Mouse (Mus musculus): ENCODE measurements around the gene Lrp8. TPM values are rescaled to one million over a fixed set of nuclear protein-coding genes. Genes with fewer than 3 reads are reported as not detected.

The Lrp8 gene
- polyA plus RNA-seq, 1 experiment from 2014 or later, result 3.4 TPM

- no peaks in the 10 kb centered on the region for H3K9me3 ChIP-seq
- H3K9ac ChIP-seq, result no peak overlapping the region
- no peak overlapping the region for H3K4me3 ChIP-seq (replicated peaks)
- no peak overlapping the region for H3K4me2 ChIP-seq (replicated peaks)
- 75% methylated on average over 11 of the region's 11 CpGs for WGBS
- no peaks in the 10 kb centered on the region for H3K4me1 ChIP-seq (replicated peaks)
- no peak overlapping the region for H3K27ac ChIP-seq
- H3K36me3 ChIP-seq, result no peaks in the 10 kb centered on the region
- H3K27me3 ChIP-seq (replicated peaks), result no peaks in the 10 kb centered on the region
- no peak for ATAC-seq
Observed at GRCm38 (mm10) chr4:107856958-107857686, 55.1 kb downstream of the Lrp8 start.

GRCm38 (mm10) chr4:107858995-107859394, 56.9 kb downstream of the Lrp8 start:
- H3K9me3 ChIP-seq, result no peaks in the 10 kb centered on the region
- ATAC-seq, result no peak

GRCm38 (mm10) chr4:107864866-107865265, 62.8 kb downstream of the Lrp8 start:
- Histone ChIP-seq H3K9me3 (no peaks in the 10 kb centered on the region), H3K4me1 (replicated peaks) (no peaks in the 10 kb centered on the region), H3K9ac (no peak overlapping the region), H3K4me3 (replicated peaks) (no peak overlapping the region), H3K27ac (no peak overlapping the region), H3K27me3 (replicated peaks) (no peaks in the 10 kb centered on the region), H3K4me2 (replicated peaks) (no peak overlapping the region), H3K36me3 (no peaks in the 10 kb centered on the region)
- WGBS, result 87% methylated on average over 4 of the region's 4 CpGs
- ATAC-seq, result no peak

More at GRCm38 (mm10) chr4:107858995-107859394, 56.9 kb downstream of the Lrp8 start:
- no peaks in the 10 kb centered on the region for H3K4me1 ChIP-seq (replicated peaks)
- H3K4me2 ChIP-seq (replicated peaks), result no peak overlapping the region
- WGBS, result 91% methylated on average over 7 of the region's 7 CpGs
- H3K9ac ChIP-seq, result no peak overlapping the region
- H3K27me3 ChIP-seq (replicated peaks), result no peaks in the 10 kb centered on the region
- no peak overlapping the region for H3K4me3 ChIP-seq (replicated peaks)
- no peak overlapping the region for H3K27ac ChIP-seq
- H3K36me3 ChIP-seq, result no peaks in the 10 kb centered on the region

- 2% methylated on average over 48 of the region's 48 CpGs for WGBS
- peak; percentile 97 for ATAC-seq
- no peaks in the 10 kb centered on the region for H3K27me3 ChIP-seq (replicated peaks)
- H3K4me2 ChIP-seq (replicated peaks), result peak within 1 kb of the TSS; percentile 76
- peak within 1 kb of the TSS; percentile 82 for H3K4me3 ChIP-seq (replicated peaks)
- peaks cover 6% of the 10 kb centered on the region; the same call in 1 of the 2 replicates for H3K4me1 ChIP-seq (replicated peaks)
- no peaks in the 10 kb centered on the region for H3K9me3 ChIP-seq
- H3K27ac ChIP-seq, result peak within 1 kb of the TSS; percentile 68; the same call in 1 of the 2 replicates
- peak within 1 kb of the TSS; percentile 85 for H3K9ac ChIP-seq
- H3K36me3 ChIP-seq, result peaks cover 18% of the 10 kb centered on the region
Observed at GRCm38 (mm10) chr4:107879254-107880050, 77.4 kb downstream of the Lrp8 start, which contains the start of gene Magoh. Magoh (plus strand) TSS chr4:107879755.

- no peaks in the 10 kb centered on the region for H3K27me3 ChIP-seq (replicated peaks)
- H3K4me2 ChIP-seq (replicated peaks), result no peak overlapping the region
- H3K9me3 ChIP-seq, result no peaks in the 10 kb centered on the region
- no peak overlapping the region for H3K9ac ChIP-seq
- ATAC-seq, result no peak
- H3K27ac ChIP-seq, result no peak overlapping the region
- peaks cover 31% of the 10 kb centered on the region for H3K36me3 ChIP-seq
- no peak overlapping the region for H3K4me3 ChIP-seq (replicated peaks)
- WGBS, result 88% methylated on average over 1 of the region's 1 CpGs
- H3K4me1 ChIP-seq (replicated peaks), result peaks cover 6% of the 10 kb centered on the region; the same call in 1 of the 2 replicates
Observed at GRCm38 (mm10) chr4:107881631-107882030, 79.6 kb downstream of the Lrp8 start.

- no peak overlapping the region for H3K4me2 ChIP-seq (replicated peaks)
- WGBS, result 78% methylated on average over 7 of the region's 7 CpGs
- no peak for ATAC-seq
- H3K27me3 ChIP-seq (replicated peaks), result no peaks in the 10 kb centered on the region
- H3K9me3 ChIP-seq, result no peaks in the 10 kb centered on the region
- peaks cover 13% of the 10 kb centered on the region; the same call in 1 of the 2 replicates for H3K4me1 ChIP-seq (replicated peaks)
- no peak overlapping the region for H3K4me3 ChIP-seq (replicated peaks)
- no peak overlapping the region for H3K27ac ChIP-seq
- peaks cover 32% of the 10 kb centered on the region for H3K36me3 ChIP-seq
- H3K9ac ChIP-seq, result no peak overlapping the region
Observed at GRCm38 (mm10) chr4:107886371-107886770, 84.3 kb downstream of the Lrp8 start.

GRCm38 (mm10) chr4:107889385-107889730, 87.3 kb downstream of the Lrp8 start:
- H3K4me3 ChIP-seq (replicated peaks), result peak overlapping the region; percentile 68
- peak overlapping the region; percentile 63 for H3K9ac ChIP-seq
- peak overlapping the region; percentile 86 for H3K4me2 ChIP-seq (replicated peaks)
- peaks cover 27% of the 10 kb centered on the region for H3K36me3 ChIP-seq
- no peaks in the 10 kb centered on the region for H3K27me3 ChIP-seq (replicated peaks)
- peaks cover 13% of the 10 kb centered on the region; the same call in 1 of the 2 replicates for H3K4me1 ChIP-seq (replicated peaks)
- H3K27ac ChIP-seq, result peak overlapping the region; percentile 92
- ATAC-seq, result peak; percentile 49
- WGBS, result 1% methylated on average over 12 of the region's 12 CpGs
- no peaks in the 10 kb centered on the region for H3K9me3 ChIP-seq

GRCm38 (mm10) chr4:107889731-107890432, 87.8 kb downstream of the Lrp8 start, which contains the start of gene 0610037L13Rik:
0610037L13Rik (plus strand) TSS chr4:107889813.
- peak; percentile 96 for ATAC-seq
- H3K36me3 ChIP-seq, result peaks cover 24% of the 10 kb centered on the region
- under 1% methylated on average over 48 of the region's 48 CpGs for WGBS
- H3K9me3 ChIP-seq, result no peaks in the 10 kb centered on the region
- peaks cover 13% of the 10 kb centered on the region; the same call in 1 of the 2 replicates for H3K4me1 ChIP-seq (replicated peaks)
- no peaks in the 10 kb centered on the region for H3K27me3 ChIP-seq (replicated peaks)
- H3K9ac ChIP-seq, result peak within 1 kb of the TSS; percentile 63
- peak within 1 kb of the TSS; percentile 86 for H3K4me2 ChIP-seq (replicated peaks)
- H3K27ac ChIP-seq, result peak within 1 kb of the TSS; percentile 92
- H3K4me3 ChIP-seq (replicated peaks), result peak within 1 kb of the TSS; percentile 68

GRCm38 (mm10) chr4:107892663-107893062, 90.6 kb downstream of the Lrp8 start:
- peaks cover 24% of the 10 kb centered on the region for H3K36me3 ChIP-seq
- WGBS, result 74% methylated on average over 2 of the region's 2 CpGs
- no peak for ATAC-seq

GRCm38 (mm10) chr4:107899211-107899927, 97.3 kb downstream of the Lrp8 start:
- peak; percentile 85 for ATAC-seq
- 67% methylated on average over 5 of the region's 5 CpGs for WGBS
- Histone ChIP-seq H3K36me3 (peaks cover 19% of the 10 kb centered on the region), H3K4me1 (replicated peaks) (peaks cover 2% of the 10 kb centered on the region; the same call in 1 of the 2 replicates), H3K9ac (no peak overlapping the region), H3K9me3 (no peaks in the 10 kb centered on the region), H3K27me3 (replicated peaks) (no peaks in the 10 kb centered on the region), H3K27ac (no peak overlapping the region; the same call in 1 of the 2 replicates), H3K4me3 (replicated peaks) (no peak overlapping the region), H3K4me2 (replicated peaks) (no peak overlapping the region)

More at GRCm38 (mm10) chr4:107892663-107893062, 90.6 kb downstream of the Lrp8 start:
- no peak overlapping the region for H3K4me3 ChIP-seq (replicated peaks)
- H3K9me3 ChIP-seq, result no peaks in the 10 kb centered on the region
- H3K4me1 ChIP-seq (replicated peaks), result peaks cover 13% of the 10 kb centered on the region; the same call in 1 of the 2 replicates
- H3K9ac ChIP-seq, result no peak overlapping the region
- H3K27ac ChIP-seq, result no peak overlapping the region
- no peak overlapping the region for H3K4me2 ChIP-seq (replicated peaks)
- no peaks in the 10 kb centered on the region for H3K27me3 ChIP-seq (replicated peaks)

GRCm38 (mm10) chr4:107900206-107900605, 98.1 kb downstream of the Lrp8 start:
- Histone ChIP-seq H3K4me2 (replicated peaks) (no peak overlapping the region), H3K9me3 (no peaks in the 10 kb centered on the region), H3K27me3 (replicated peaks) (no peaks in the 10 kb centered on the region), H3K27ac (peak overlapping the region; percentile 29; the same call in 1 of the 2 replicates), H3K9ac (no peak overlapping the region), H3K4me3 (replicated peaks) (no peak overlapping the region), H3K4me1 (replicated peaks) (peaks cover 2% of the 10 kb centered on the region; the same call in 1 of the 2 replicates), H3K36me3 (peaks cover 24% of the 10 kb centered on the region)
- 94% methylated on average over 3 of the region's 3 CpGs for WGBS
- no peak for ATAC-seq
